Mouse (Mus musculus): ENCODE data around the gene Stab1.

Gene Stab1

DNA sequence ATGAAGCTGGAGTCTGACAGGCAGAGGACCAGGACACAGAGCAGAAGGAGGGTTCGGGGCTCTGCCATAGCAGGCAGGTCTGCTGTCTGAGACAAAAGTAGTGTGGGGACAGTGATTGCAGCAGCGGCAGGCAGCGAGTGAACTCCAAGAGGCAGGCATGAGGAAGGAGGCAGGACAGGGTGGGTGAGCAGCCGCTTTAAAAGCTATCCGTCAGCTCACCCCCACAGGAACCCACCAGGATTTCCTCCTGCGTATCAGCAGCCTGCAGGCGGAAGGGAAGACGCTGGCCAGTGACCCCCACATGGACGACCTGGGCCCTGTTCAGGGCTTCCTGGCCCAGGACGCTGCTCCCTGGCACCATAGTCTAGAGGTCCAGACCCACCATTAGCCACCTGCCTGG, at the start of gene Stab1:
Gene Stab1, minus strand, starts transcription at position 217 of the 400 bp plus-strand sequence.
- DNase-seq (ENCODE audit: low spot score), result no peak

DNA sequence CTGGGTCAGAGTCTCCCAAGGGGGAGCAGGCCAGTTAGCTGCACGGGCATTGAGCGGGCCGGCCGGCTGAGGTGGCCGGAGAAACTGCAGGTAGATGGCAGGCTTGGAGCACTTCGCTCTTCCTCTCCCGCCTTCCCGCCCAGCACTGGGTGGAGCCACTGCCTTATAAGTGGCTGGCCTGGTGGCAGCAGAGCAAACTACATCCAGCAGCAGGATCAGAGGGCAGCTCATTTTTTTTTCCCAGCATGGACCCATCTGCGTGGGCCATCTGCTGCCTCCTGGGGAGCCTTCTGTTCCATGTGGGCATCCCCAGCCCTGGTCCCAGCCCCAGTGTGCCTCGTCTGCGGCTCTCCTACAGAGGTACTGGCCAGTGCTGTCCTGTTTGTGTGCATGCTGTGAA, 49.2 kb upstream of the Stab1 start, which contains the start of gene Sema3g:
Gene Sema3g, plus strand, starts transcription at position 195 of the 400 bp plus-strand sequence.
- DNase-seq (ENCODE audit: low spot score), result no peak

DNA sequence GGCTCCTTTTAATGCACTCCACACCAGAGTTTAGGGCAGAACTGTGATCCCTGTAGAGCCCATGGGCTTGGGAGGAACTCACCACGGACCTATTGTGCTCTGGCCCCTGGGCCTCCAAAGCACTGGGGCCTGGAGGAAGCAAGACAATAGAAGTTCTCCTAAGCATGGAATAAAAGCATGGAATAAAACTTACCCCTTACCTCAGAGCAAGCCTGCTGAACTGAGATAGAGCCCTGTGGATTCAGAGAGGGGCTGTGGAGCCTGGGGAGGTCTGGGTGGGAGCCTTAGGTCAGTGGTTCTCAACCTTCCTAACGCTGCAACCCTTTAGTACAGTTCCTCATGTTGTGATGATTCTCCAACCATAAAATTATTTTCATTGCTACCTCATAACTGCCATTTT, 48.4 kb upstream of the Stab1 start, which contains the start of gene Nisch:
Gene Nisch, minus strand, starts transcription at position 101 of the 400 bp plus-strand sequence.
- no peak for DNase-seq (ENCODE audit: low spot score)

DNA sequence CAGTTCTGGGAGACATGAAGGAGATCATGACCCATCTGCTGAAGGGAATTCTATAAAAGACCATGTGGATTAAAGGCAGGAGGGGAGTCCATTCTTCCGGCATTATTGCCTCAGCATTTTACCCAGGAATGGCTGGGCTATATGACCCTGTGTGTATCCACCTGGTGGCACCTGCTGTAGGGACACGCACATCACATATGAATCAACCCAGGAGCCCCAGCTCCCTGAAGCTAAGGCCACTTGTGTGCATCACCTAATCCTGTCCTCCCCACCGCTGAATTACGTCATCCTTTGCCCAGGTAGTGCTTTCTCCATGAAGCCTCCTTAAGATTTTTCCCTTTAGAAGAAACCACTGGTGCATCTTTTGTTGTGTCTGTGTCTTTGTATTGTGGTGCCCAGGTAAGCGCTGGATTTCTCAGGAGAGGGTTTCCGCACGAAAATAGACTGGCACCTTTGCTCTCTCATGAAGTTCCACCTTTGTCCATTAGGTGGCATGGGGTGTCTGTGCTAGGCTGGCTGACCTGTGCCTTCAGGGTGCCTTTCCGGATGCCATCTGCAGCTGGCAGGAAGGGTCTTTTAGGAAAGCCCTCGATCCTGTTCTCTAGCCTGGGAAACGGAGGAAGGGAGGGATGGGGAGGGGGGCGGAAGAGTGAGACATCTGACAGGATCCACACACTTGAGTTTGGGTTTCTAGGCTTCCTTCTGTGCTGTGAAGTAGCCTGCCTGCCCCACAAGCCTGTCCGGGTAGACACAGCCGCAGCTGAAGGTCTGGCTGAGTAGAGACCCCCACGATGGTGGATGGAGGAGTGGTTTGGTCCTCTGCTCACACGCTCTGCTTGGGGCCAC, 46.9 kb upstream of the Stab1 start:
- DNase-seq (ENCODE audit: low spot score), result peak; percentile 66

DNA sequence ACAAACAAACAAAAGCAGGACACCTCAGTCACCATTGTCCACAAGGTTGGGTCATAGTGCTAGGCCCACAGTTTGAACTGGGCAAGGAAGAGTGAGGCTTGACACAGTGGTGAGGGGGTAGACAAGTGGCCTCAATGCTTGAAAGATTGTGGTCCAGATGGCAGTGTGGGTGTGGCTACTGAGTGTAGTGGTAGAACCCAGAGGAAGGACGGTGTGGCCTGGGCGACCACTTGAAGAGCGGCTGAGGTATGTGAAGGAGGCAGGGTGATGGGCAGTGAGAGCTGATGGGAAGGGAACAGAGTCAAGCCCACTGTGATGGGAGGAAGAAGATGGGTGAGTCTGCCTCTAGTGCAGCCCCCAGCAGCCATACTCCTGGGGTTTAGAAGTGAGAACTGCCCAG, 46.2 kb upstream of the Stab1 start:
- DNase-seq (ENCODE audit: low spot score), result no peak

DNA sequence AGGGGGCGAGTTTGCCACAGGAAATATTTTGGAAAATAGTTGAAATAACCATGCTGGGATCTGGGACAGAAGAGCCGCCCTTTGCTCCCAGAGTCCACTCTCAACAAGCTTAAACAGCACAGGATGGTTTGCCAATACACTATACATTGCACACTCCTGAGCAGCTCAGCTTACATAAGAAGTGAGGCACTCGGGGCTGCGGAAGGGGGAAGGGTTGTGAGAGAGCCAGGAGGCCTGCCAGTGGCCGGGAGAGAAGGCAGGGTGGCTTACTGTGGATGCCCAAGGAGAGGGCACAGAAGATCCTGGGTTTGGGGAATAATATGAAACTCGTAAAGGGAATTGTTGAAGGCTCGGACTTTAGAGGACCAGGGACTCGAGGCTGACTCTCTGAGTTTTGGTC, 45.4 kb upstream of the Stab1 start:
- DNase-seq (ENCODE audit: low spot score), result no peak

DNA sequence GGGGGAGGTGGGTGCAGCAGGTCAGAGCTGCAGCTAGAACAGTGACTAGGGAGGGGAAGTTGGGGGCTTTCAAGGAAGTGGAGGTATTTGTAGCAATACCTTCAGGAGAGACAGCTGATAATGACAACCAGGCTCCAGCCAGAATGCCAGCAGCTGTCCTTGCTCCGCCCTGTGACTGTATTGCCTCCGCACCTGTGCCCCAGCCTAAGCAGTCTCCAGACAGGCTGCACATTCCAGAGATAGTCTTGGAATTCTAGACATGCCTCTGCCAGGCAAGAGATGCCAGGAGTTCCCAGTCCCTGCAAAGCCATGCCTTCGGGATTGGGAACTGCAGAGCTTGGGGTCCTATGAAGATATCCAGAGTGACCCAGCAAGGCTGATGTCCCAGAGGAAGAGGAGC, 44.1 kb upstream of the Stab1 start:
- DNase-seq (ENCODE audit: low spot score), result no peak

DNA sequence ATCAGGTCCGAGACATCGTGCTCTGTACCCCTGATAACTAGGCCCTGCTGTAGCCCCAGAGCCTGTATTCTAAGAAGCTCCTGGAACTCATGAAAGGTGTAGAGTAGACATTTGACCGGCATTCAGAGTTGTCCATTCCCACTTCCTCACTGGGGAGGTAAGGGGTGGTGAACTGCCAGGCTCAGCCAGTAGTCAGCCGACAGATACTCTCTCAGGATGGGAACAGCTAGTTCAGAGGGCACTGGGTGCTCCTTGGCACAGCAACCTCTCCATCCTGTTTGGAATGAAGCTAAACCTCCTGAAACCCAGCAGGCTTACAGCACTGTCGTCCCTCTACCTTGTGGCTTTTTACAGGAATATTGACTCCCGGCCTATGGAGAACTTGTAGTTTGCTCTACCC, 43.4 kb upstream of the Stab1 start:
- DNase-seq (ENCODE audit: low spot score), result no peak

DNA sequence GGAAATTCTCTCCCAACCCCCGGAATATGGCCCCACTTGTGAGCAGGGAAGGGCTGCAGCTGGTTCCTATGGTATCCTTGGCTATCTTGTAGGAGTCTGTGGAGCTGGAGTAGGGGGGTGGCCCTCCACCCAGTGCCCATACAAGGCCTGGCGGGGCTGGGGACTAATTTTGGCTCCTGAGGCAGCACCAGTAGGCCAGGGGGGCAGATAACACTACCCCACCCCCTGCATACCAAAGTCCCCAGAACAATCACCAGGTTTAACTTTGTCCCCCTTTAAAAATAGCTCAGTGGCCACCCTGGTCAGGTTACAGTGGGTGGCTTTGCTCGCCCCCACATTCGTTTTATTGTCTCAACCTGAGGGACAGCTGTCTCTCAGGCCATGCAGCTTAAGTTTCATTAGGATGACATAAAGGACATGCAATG, 40.7 kb upstream of the Stab1 start:
- DNase-seq (ENCODE audit: low spot score), result no peak

DNA sequence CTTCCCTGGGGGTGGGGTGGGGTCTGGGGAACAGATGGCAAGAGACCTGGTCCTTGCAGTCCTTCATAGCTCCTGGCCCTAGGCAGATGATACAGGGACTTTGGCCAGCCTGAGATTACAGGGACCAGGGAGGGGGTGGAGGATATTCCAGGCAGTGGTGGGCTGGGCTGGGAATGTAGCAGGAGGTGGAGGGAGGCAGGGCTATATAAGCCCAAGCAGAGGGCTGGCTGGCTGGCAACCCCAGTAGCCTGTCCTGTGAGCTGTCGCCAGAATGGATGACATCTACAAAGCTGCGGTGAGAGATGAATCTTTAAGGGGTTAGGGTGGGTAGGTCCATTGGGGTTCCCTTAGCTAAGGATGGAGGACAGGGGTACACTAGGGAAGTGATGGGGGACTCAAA, 39.6 kb upstream of the Stab1 start, which contains the start of gene Tnnc1:
Gene Tnnc1, plus strand, starts transcription at position 229 of the 400 bp plus-strand sequence.
- DNase-seq (ENCODE audit: low spot score), result no peak

DNA sequence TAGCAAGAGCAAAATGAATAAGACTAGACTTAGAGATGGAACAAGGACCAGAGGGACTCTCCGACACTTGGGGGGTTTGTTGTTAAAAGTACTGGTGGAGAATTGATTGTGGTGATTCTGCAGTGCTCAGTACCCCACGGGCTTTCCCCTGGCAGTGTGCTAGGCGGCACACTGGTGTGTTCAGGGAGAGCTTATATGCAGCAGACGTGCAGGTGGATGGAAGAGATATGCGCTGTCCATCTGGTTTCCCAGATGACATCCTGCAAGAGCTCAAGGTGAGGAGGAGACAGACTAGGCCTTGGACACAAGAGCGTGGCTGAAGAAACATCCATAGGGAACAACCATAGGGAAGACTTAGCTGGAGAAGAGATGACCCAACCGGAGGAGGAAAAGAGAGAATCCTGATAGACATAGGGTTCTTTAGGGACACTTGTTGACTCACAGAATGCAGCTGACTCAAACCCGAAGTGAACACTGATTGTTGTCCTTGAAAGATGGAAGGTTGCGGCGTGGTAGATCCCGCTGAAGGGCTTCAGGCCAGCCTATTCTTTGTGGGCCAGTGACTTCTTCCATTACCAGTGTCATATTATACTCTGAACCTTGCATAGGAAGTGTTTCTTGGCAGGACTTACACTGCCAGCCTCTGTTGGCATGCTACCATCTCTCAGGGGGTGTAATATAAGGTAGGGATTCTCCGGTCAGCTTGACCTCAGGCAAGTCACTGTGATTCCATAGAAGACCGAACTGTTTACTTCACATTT, 38.8 kb upstream of the Stab1 start:
- DNase-seq (ENCODE audit: low spot score), result no peak

DNA sequence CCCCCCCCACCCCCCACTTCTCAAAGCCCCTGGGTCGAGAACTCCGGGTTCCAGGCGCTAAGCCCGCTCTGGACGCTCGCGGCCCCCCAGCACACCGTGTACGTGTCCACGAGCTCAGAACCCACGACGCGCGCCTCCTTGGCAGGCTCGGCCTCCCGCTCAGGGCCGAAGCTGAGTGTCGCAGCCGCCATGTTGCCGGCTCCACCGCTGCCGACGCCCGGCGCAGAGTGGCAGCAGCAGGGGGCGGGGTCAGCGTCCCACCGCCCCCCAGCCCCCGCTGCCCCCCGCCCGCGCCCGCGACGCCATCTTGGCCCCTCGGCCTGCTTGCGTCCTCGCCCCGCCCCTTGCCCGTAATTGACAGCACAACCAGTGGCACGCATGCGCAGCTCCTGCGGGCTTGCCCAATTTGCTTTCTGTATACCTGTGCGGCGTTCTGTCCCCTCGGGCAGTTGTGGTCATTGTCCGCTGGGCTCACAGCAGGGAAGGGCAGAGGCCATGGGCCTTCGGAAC, 38.1 kb upstream of the Stab1 start:
- peak; percentile 96 for DNase-seq (ENCODE audit: low spot score)

DNA sequence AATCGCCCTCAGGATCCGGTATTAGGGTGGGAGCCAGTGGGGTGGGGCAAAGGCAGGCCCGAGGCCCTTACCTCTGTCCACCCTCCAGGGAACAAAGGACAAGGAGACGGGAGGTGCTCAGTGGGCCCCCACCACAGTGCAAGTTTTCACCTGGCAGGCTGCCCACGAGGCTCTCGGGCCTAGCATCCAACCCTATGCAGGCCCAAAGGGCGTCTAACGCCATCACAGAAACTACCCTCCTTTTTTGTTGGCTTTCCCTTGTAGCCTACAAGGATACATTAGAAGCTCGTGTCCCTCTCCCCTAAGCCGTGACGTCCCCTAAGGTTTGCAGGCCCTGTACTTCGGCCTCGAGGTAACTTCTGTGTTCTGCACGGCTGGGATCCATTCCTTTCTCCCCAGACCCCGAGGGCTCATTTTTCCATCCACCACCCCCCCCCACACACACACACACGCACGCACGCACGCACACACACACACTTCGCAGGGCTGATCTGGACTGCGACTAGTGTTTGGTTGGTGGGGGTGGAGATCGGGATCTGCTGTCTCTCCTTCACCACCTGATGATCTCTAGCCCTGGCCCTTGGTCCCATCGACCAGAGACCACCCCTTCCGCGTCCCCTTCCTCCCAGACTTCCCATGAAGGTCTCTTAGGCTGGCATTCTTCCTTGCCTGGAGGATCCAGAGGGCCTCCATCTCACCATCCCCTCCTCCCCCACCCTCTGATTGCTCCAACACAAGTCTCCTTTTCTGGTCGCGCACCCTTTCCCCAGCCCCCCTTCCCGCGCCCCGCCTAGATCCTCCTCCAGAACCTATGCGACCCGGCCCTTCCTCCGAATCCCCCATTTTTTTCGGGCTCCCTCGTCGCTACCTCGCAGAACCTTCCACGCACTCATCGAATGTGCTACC, 37.4 kb upstream of the Stab1 start:
- DNase-seq (ENCODE audit: low spot score), result peak; percentile 50

DNA sequence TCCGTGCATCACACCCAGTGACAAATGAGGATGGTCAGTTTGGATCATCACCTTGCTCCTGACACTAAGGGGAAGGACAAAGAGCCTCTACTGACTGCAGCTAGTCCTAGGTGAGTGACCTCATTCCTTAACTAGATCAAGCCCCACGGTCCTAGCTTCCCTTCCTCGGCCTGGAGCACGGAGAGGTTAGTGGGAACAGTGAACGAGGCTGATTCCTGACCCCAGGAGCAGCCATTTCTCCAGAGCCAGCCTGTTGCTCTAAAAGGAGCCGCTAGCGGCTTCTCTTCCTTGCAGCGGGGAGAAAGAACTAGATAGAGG, 36.8 kb upstream of the Stab1 start:
- DNase-seq (ENCODE audit: low spot score), result no peak

DNA sequence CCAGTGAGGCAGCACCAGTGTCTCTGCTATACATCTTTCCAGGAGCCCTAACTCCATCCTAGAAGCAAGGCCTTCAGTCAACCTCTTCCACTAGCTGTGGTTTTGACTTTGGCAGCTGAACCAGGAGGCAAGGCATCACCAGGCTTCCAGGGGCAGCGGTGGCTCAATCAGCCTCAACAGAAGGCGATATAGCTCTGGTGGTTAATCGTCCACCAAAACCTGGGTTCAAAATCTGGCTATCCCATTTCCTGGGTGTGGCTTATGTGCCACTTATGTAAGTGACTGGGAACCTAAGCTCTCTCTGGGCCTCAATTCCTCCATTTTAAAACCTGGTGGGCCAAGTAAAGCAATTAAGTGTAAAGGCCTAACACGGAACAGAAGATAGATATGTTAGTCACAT, 36.4 kb upstream of the Stab1 start:
- no peak for DNase-seq (ENCODE audit: low spot score)

DNA sequence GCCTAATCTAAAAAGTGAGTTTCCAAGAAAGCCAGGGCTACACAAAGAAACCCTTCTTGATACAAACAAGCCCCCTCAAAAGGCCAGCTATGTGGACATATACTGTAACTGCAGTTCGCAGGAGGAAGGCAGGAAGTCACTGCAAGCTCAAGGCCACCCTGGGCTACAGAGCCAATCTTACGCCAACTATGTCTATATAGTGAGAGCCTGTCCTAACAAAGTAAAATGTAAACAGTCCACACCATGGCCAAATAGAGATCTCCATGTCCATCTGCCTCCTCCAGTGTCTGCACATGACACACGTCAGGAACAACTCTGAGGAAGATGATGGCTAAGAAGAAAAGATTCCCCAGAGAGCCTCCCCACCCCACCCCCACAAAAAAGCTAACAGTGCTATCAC, 31.6 kb upstream of the Stab1 start:
- no peak for DNase-seq (ENCODE audit: low spot score)

DNA sequence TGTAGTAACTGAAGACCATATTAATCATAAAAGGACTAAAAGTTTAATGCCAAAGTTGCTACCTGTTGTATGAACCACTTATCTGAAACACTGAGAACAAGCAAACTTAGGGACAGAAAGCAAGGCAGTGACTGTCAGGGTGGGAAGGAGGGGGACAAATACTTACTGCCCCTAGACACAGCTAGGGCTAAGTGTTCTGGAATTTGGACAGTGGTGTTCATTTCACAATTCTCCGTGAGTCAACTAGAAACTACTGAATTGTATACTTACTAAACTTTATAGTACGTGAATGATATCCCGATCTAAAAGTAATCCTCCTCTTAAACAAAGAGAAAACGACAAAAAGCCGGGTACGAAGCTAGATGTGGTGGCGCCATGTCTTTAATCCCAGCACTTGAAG, 31.2 kb upstream of the Stab1 start:
- DNase-seq (ENCODE audit: low spot score), result no peak

DNA sequence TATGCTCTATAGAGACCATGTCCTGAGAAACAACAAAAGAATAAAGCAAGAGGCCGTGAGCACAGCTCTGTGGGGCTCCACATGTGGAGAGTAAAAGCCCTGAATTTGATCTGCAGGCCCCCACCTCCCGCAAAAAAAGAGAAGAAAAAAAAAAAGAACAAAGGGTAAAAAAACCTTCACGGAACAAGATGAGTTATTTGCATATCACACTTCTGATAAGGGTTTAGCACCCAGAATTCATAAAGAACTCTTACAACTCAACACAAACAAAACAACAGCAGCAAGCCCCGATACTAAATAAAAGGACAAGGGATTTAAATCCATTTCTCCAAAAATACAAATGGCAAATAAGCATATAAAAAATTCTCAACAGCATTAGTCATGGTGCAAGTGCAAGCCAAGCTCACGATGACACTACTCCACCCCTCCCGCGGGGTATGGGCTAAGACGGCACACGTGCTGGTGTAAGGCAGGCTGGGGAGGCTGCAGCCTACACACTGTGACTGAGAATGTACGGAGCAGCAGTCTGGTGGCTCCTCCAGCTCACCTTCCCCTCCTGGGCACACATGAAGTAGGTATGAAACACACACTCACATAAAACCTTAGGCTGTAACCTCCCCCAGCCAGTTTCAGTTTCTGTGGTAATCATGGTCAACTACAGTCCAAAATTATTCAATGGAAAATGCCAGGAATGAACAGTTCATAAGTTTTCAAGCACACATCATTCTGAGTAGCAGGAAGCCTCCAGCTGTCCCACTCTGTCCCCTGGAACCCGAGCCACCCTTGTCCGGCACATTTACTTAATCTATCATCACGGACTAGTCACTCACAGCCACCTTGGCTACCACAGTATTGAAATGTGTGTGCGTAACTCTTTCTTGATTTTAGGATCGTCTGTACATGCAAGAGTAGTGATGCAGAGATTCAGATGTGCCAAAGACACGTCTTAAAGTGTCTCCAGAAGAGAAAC, 29.4 kb upstream of the Stab1 start:
- no peak for DNase-seq (ENCODE audit: low spot score)

DNA sequence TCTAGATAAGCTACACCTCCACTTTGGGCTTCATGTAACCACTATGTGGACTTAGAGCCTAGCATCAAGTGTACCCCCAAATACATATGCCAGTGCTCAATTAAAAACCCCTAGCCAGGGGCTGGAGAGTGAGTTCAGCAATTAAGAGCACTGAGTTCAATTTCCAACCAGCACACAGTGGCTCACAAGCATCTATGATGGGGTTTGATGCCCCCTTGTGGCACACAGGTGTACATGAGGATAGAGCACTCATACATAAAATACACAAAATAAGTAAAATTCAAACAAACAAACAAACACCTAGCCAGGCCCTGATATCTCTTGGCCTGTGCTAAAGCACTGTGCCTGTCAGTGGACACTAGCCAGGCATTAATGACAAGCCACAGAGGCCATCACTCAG, 27.5 kb upstream of the Stab1 start:
- no peak for DNase-seq (ENCODE audit: low spot score)

DNA sequence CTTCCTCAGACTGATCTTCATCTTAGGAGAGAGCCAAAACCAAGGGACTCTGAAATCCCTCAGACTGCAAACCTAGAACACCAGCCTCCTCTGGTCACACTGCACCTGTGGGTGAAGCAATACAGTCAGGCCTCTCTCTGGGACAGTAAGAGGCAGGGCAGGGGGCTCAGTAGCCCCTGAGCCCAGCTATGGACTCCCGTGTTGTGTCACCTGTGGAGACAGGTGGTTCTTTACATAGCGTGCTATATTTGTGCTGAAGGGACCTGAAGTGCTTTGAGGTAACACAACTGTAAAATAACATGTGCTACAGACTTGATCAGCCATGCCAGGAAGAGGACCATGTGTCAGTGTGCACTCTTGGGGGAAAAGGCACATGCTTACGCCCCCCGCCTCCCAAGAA, 27.1 kb upstream of the Stab1 start:
- no peak for DNase-seq (ENCODE audit: low spot score)
